Mouse (Mus musculus) brain, embryonic 14.5 days (tissue): ENCODE measurements around the gene Prpf38b.

Experiments
- CTCF ChIP-seq: fragments of 200-500 bp; IDR thresholded peaks from 2 replicates; pipeline ENCODE4 v1.5.1; 2012; ENCODE audit warnings: inconsistent platforms, mild to moderate bottlenecking, moderate library complexity, borderline replicate concordance; ENCODE audit not compliant: insufficient read depth, insufficient read length; ENCODE audit errors: extremely low read depth
- POLR2A ChIP-seq: fragments of 200-500 bp; IDR thresholded peaks from 2 replicates; pipeline ENCODE4 v1.6.1; 2012; ENCODE audit warnings: mild to moderate bottlenecking, inconsistent platforms, borderline replicate concordance; ENCODE audit not compliant: poor library complexity, insufficient read depth, insufficient read length, severe bottlenecking; ENCODE audit errors: extremely low read depth

DNA sequence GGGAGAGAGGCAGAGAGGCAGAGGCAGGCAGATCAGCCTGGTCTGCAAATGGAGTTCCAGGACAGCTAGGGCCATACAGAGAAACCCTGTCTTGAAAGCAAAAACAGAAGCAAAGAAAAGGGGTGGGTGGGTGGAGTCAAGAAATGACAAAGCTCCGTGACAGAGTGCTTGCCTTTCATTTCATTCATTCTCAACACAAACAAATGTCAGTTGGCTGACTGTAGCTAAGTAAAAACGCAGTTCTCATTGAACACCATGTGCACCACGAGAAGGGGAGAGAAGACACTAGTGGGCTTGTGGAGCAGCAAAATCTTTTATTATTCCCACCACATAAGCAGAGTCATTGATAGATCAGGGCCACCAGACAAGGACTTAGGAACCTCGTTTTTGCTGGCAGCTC is 5.3 kb upstream of the Prpf38b start:
- TF ChIP-seq CTCF, result no peak
- TF ChIP-seq POLR2A, result no peak
